Mouse (Mus musculus) midbrain, embryonic 16.5 days (tissue): Measurements from ENCODE around the gene Mapk1ip1l. TPM values are rescaled to one million over a fixed set of nuclear protein-coding genes. Genes with fewer than 3 reads are reported as not detected.
"Not testable (repeated sequence)": the region's sequence is repeated elsewhere in the genome, so short reads cannot be mapped to it uniquely, and the experiment has no call there.

Experiments used
- ATAC-seq: fragments of 200-750 bp; cut with Nextera tagmentation; 2 replicates; pipeline ENCODE4 v1.8.0; 2017; ENCODE audit warnings: moderate TSS enrichment
- H3K27ac ChIP-seq: fragments of 300-500 bp; sonication (generic); 2 replicates; pipeline ENCODE4 v1.5.1; 2014; ENCODE audit warnings: mild to moderate bottlenecking, low read length, mixed read lengths
- H3K27me3 ChIP-seq: fragments of 300-500 bp; sonication (generic); 2 replicates; pipeline ENCODE4 v1.6.1; 2014; ENCODE audit warnings: low read depth, low read length, mixed read lengths; ENCODE audit not compliant: control insufficient read depth, insufficient read depth
- H3K36me3 ChIP-seq: fragments of 300-500 bp; sonication (generic); 2 replicates; pipeline ENCODE4 v1.6.1; 2014; ENCODE audit warnings: mild to moderate bottlenecking, low read length, moderate library complexity, mixed read lengths; ENCODE audit not compliant: control insufficient read depth, insufficient read depth
- H3K4me1 ChIP-seq: fragments of 300-500 bp; sonication (generic); 2 replicates; pipeline ENCODE4 v1.6.1; 2014; ENCODE audit warnings: mild to moderate bottlenecking, low read length, mixed read lengths; ENCODE audit not compliant: control insufficient read depth, insufficient read depth
- H3K4me2 ChIP-seq: fragments of 300-500 bp; sonication (generic); 2 replicates; pipeline ENCODE4 v1.6.1; 2014; ENCODE audit warnings: mild to moderate bottlenecking, low read length, mixed read lengths
- H3K4me3 ChIP-seq: fragments of 300-500 bp; sonication (generic); 2 replicates; pipeline ENCODE4 v1.5.1; 2014; ENCODE audit warnings: low read depth, mild to moderate bottlenecking, low read length, moderate library complexity, mixed read lengths
- H3K9ac ChIP-seq: fragments of 300-500 bp; sonication (generic); 2 replicates; pipeline ENCODE4 v1.6.1; 2014; ENCODE audit warnings: low read depth, low read length, mixed read lengths
- H3K9me3 ChIP-seq: fragments of 300-500 bp; sonication (generic); replicated peaks from 2 replicates; pipeline ENCODE4 v1.6.1; 2014; ENCODE audit warnings: mild to moderate bottlenecking, low read length, mixed read lengths; ENCODE audit not compliant: control insufficient read depth, poor library complexity, severe bottlenecking
- WGBS: fragments of 180-500 bp; shearing (Covaris S2); extraction: QIAGEN DNeasy Blood & Tissue Kit; methylation state at CpG from one replicate; pipeline ENCODE4 v1.1.7; 2014; 5-methylcytosine and 5-hydroxymethylcytosine counted together
- polyA plus RNA-seq: library from polyadenylated mRNA; unstranded; fragments of >200 nt; fragmentation: Nextera tagmentation; extraction: Ambion mirVana; gene quantifications from 2 replicates; pipeline ENCODE4 v1.2.1, GENCODE M21; 2015

The Mapk1ip1l gene
- polyA plus RNA-seq, 1 experiment from 2014 or later, result 47.3 TPM

DNA sequence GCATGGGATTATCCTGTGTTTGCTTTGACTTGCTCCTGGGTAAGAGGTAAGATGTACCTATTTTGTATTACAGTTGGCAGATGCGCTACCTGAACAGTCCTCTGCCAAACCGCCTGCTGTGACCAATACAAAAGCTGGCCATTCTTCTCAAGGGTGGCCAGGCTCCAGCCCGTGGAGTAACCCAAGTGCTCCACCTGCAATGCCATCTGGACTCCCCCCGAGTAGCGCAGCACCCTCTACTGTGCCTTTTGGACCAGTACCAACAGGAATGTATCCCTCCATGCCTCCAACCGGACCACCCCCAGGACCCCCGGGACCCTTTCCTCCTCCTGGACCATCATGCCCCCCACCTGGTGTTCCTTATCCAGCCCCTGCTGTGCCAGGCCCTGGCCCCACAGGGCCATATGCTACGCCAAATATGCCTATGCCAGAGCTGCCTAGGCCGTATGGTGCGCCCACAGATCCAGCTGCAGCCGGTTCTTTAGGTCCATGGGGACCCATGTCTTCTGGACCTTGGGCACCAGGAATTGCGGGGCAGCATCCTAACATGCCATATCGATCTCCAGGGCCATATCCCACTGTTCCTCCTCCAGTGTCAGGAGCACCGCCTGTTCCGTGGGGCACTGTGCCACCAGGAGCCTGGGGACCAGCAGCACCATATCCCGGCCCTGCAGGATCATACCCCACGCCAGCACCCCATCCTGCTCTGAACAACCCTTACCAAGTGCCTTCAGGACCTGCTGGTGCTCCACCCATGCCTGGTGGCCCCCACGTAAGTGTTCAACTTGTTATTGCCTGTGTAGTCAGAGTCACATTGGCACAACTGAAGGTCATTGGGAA lies 12.5 kb downstream of the Mapk1ip1l start:
- no peak overlapping the region for H3K4me3 ChIP-seq
- 94% methylated on average over 18 of the region's 18 CpGs for WGBS
- H3K36me3 ChIP-seq, result peaks cover 20% of the 10 kb centered on the region
- H3K9ac ChIP-seq, result no peak overlapping the region
- no peaks in the 10 kb centered on the region for H3K9me3 ChIP-seq
- no peaks in the 10 kb centered on the region for H3K27me3 ChIP-seq
- H3K4me2 ChIP-seq, result no peak overlapping the region
- no peaks in the 10 kb centered on the region for H3K4me1 ChIP-seq
- ATAC-seq, result no peak
- no peak overlapping the region for H3K27ac ChIP-seq

DNA sequence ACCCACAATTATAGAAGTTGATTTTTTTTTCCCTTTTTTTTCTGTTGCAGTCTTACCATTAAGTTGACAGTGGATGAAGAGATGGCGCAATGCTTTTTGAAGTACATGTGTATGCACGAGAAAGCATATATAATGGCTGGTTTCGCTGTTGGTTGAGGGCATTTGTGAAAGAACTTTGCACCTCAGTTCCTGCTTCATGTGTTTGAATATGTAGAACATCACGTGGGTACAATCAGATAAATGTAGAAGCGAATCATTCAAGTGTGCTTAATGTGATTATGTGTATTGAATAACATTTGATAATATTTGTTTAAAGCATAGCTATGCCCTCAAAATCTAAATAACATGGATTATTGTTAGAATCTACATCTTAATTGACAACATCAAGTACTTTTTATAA lies 21.3 kb downstream of the Mapk1ip1l start:
- no peak overlapping the region for H3K9ac ChIP-seq
- WGBS, result 87% methylated on average over 5 of the region's 5 CpGs
- no peaks in the 10 kb centered on the region for H3K4me1 ChIP-seq
- no peaks in the 10 kb centered on the region for H3K27me3 ChIP-seq
- H3K4me2 ChIP-seq, result no peak overlapping the region
- 0 out of 2 replicates have a peak, but pooled peaks cover 3% of the 10 kb centered on the region for H3K36me3 ChIP-seq
- no peak overlapping the region for H3K4me3 ChIP-seq
- no peak overlapping the region for H3K27ac ChIP-seq
- ATAC-seq, result no peak
- no peaks in the 10 kb centered on the region for H3K9me3 ChIP-seq

DNA sequence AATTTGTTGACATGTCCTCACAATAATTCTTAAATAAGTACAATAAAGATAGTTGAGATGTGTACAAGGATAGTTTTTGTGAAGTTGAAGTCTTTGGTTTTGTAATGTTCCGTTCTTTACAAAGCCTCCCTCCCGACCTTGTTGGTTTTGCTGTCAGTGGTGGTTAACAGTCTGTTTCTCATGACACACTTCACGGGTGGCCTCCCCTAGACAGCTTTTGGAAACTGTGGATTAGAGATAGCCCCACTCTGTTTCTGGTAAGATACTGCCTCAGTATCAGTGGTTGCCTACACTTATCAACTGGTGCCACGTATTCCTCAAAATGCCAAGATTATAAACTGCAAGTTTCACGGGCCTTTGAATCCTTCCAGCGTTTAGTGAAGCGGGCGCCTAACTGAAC lies 23.5 kb downstream of the Mapk1ip1l start:
- 95% methylated on average over 6 of the region's 8 CpGs for WGBS
- H3K27me3 ChIP-seq, H3K36me3 ChIP-seq, H3K4me2 ChIP-seq, H3K4me3 ChIP-seq, H3K9me3 ChIP-seq, H3K9ac ChIP-seq, H3K4me1 ChIP-seq, ATAC-seq, H3K27ac ChIP-seq: not testable (repeated sequence)

DNA sequence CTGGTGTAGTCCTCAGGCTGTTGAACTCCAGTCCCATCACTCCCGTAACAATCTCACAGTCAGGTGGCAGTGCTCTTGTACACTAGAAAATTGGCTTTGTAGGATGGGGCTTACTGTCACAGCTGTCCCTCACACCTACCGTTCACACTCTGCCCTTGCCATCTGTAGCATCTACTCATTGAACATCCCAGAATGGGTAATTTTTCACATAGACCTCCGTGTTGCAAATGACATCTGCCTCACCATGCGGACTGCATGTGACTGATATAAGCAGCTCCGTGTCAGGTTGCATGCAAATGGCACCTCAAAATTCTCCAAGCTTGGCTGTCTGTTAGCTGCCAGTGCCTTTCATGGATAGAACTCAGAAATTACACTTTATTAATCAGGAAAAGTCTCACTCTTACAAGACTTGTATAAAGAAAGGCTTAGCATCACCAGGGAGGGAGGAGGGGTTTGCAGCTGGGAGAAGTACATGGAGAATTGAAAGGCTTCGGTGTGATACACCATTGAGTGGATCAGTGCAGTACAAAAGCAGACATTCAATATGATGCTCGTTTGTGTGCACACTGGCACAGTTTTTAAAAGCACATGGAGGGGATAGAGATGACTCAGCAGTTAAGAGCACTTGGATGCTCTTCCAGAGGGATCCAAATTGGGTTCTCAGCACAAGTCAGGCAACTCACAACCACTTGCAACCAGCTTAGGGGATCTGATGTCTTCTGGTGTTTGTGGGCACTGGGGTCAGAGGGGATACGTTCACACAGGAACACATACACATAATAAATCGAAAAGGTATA lies 28.1 kb downstream of the Mapk1ip1l start:
- Histone ChIP-seq H3K9me3 (no peaks in the 10 kb centered on the region), H3K9ac (no peak overlapping the region), H3K27me3 (no peaks in the 10 kb centered on the region), H3K4me2 (no peak overlapping the region), H3K36me3 (no peaks in the 10 kb centered on the region), H3K27ac (no peak overlapping the region), H3K4me1 (no peaks in the 10 kb centered on the region), H3K4me3 (no peak overlapping the region)
- no peak for ATAC-seq
- WGBS, result 87% methylated on average over 9 of the region's 9 CpGs

DNA sequence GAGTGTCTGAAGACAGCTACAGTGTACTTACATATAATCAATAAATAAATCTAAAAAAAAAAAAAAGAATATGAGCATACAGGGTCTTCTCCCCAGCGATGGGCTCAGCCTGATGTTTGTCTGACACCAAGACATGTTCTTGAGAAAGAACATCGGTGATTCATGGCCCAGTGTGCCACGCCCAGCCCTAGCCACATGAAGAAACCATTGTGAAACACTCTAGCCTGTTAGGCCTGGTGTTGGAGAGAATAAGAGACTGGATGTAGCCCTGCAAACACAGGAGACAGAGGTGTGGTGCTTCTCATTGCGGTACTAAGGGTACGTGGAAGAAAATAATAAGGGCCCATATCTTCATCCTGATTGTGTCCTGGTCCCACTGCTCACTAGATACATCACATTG lies 29.3 kb downstream of the Mapk1ip1l start:
- ATAC-seq, result no peak

DNA sequence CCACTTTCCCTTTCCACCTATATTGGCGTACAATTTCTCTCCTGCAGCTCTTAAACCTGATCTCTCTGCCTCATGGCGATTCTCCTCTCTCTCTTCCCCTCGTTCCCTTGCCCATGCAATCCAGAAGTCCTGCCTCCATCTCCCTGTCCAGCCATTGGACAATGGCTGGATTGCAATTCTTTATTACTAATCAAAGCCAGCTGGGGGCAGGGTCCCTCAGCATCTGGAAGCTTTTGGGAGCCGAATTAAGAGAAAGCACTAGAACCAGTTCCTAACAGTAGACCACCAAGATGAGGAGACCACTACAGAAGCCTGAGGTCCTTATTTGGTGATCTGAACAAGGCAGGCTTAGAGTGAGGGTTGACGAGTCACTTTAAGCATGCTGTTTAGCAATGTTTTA lies 33.9 kb downstream of the Mapk1ip1l start:
- Histone ChIP-seq H3K9me3 (no peaks in the 10 kb centered on the region), H3K4me2 (no peak overlapping the region), H3K9ac (no peak overlapping the region), H3K36me3 (no peaks in the 10 kb centered on the region), H3K27ac (no peak overlapping the region), H3K4me1 (no peaks in the 10 kb centered on the region), H3K4me3 (no peak overlapping the region), H3K27me3 (no peaks in the 10 kb centered on the region)
- 69% methylated on average over 5 of the region's 5 CpGs for WGBS
- ATAC-seq, result no peak

More for the DNA sequence above, 29.3 kb downstream of the Mapk1ip1l start:
- H3K36me3 ChIP-seq, result no peaks in the 10 kb centered on the region
- 97% methylated on average over 5 of the region's 5 CpGs for WGBS
- H3K27ac ChIP-seq, result no peak overlapping the region
- H3K4me2 ChIP-seq, result no peak overlapping the region
- H3K9me3 ChIP-seq, result no peaks in the 10 kb centered on the region
- no peak overlapping the region for H3K4me3 ChIP-seq
- H3K27me3 ChIP-seq, result no peaks in the 10 kb centered on the region
- no peak overlapping the region for H3K9ac ChIP-seq
- H3K4me1 ChIP-seq, result no peaks in the 10 kb centered on the region

DNA sequence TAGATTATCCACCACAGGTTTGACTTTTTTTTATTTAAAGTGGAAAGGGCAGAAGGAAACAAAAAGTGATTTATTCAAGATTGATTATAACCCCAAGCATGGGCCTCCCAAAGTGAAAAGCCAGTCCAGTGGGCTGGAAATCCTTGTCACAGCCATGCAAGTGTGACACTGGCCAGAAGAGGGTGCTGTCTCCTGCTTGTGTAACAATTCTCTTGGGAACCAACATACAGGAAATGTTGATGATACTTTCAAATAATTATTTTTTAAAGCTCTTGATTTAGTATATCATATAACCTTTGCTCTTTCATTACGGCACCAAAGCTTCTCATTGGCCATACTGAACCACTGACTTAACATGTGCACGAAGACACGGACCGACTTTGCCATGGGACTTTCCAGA lies 36.8 kb downstream of the Mapk1ip1l start:
- WGBS, result 86% methylated on average over 4 of the region's 4 CpGs
- H3K9me3 ChIP-seq, result no peaks in the 10 kb centered on the region
- H3K4me3 ChIP-seq, result no peak overlapping the region
- no peak for ATAC-seq
- H3K27ac ChIP-seq, result no peak overlapping the region
- no peaks in the 10 kb centered on the region for H3K27me3 ChIP-seq
- H3K4me2 ChIP-seq, result no peak overlapping the region
- no peaks in the 10 kb centered on the region for H3K4me1 ChIP-seq
- no peaks in the 10 kb centered on the region for H3K36me3 ChIP-seq
- no peak overlapping the region for H3K9ac ChIP-seq

DNA sequence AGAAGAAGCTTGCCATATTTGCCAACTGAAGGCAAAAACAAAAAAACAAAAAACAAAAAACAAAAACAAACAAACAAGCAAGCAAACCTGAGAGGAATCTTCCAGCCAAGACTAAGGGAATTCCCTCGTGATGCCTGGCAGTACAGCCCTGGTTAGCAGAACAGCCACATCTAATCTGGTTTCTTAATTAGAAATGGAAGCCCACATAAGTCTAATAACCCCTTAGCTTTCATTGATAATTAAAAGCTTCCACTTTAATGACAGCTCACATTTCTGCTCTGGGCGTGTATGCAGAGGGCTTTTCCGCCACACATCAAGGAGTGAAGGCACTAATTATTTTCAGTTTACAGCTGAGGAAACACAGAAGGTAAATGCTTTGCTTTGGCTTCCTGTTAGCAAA lies 37.2 kb downstream of the Mapk1ip1l start:
- 69% methylated on average over 3 of the region's 3 CpGs for WGBS
- Histone ChIP-seq H3K4me3 (no peak overlapping the region), H3K9ac (no peak overlapping the region), H3K9me3 (no peaks in the 10 kb centered on the region), H3K27ac (no peak overlapping the region), H3K4me2 (no peak overlapping the region), H3K36me3 (no peaks in the 10 kb centered on the region), H3K4me1 (no peaks in the 10 kb centered on the region), H3K27me3 (no peaks in the 10 kb centered on the region)
- ATAC-seq, result no peak
